Mouse (Mus musculus) lung, embryonic 14.5 days (tissue): ENCODE data around the gene Nfatc3. TPM values are rescaled to one million over a fixed set of nuclear protein-coding genes. Genes with fewer than 3 reads are reported as not detected.

Experiments
- ATAC-seq: fragments of 200-750 bp; cut with Nextera tagmentation; 2 replicates; pipeline ENCODE4 v1.8.0; 2017; ENCODE audit warnings: mild to moderate bottlenecking, moderate TSS enrichment, moderate library complexity; ENCODE audit not compliant: insufficient read depth
- DNase-seq: peaks from one replicate; pipeline ENCODE4 v3.0.0-alpha.2; 2015
- H3K27ac ChIP-seq: fragments of 300-500 bp; sonication (generic); 2 replicates; pipeline ENCODE4 v1.5.1; 2014; ENCODE audit warnings: low read depth, mild to moderate bottlenecking, moderate library complexity
- H3K27me3 ChIP-seq: fragments of 300-500 bp; sonication (generic); 2 replicates; pipeline ENCODE4 v1.6.1; 2014; ENCODE audit warnings: low read length, control low read depth; ENCODE audit not compliant: insufficient read depth
- H3K36me3 ChIP-seq: fragments of 300-500 bp; sonication (generic); 2 replicates; pipeline ENCODE4 v1.6.1; 2014; ENCODE audit warnings: control low read depth; ENCODE audit not compliant: insufficient read depth
- H3K4me1 ChIP-seq: fragments of 300-500 bp; sonication (generic); 2 replicates; pipeline ENCODE4 v1.6.1; 2014; ENCODE audit warnings: antibody characterized with exemption, control low read depth; ENCODE audit not compliant: insufficient read depth
- H3K4me2 ChIP-seq: fragments of 300-500 bp; sonication (generic); 2 replicates; pipeline ENCODE4 v1.6.1; 2014; ENCODE audit warnings: mild to moderate bottlenecking
- H3K4me3 ChIP-seq: fragments of 300-500 bp; sonication (generic); 2 replicates; pipeline ENCODE4 v1.5.1; 2014; ENCODE audit warnings: low read depth, low read length
- H3K9ac ChIP-seq: fragments of 300-500 bp; sonication (generic); 2 replicates; pipeline ENCODE4 v1.6.1; 2014
- H3K9me3 ChIP-seq: fragments of 300-500 bp; sonication (generic); 2 replicates; pipeline ENCODE4 v1.6.1; 2016; ENCODE audit warnings: low read depth, low read length, control low read depth
- CTCF ChIP-seq: IDR thresholded peaks from 2 replicates; pipeline ENCODE4 v1.5.1; 2016; ENCODE audit warnings: antibody characterized with exemption, low read depth
- WGBS: fragments of 180-500 bp; shearing (Covaris S2); extraction: QIAGEN DNeasy Blood & Tissue Kit; methylation state at CpG from one replicate; pipeline ENCODE4 v1.1.7; 2014; 5-methylcytosine and 5-hydroxymethylcytosine counted together
- polyA plus RNA-seq: library from polyadenylated mRNA; unstranded; fragments of >200 nt; fragmentation: Nextera tagmentation; extraction: Ambion mirVana; gene quantifications from 2 replicates; pipeline ENCODE4 v1.2.1, GENCODE M21; 2014

Nfatc3 gene
- polyA plus RNA-seq, 1 experiment from 2014 or later: 7.6 TPM

GRCm38 (mm10) chr8:106046872-106047559 lies 11.6 kb upstream of the Nfatc3 start:
- Histone ChIP-seq H3K9ac (no peak overlapping the region), H3K27ac (no peak overlapping the region), H3K27me3 (no peaks in the 10 kb centered on the region), H3K9me3 (no peaks in the 10 kb centered on the region), H3K4me2 (no peak overlapping the region), H3K4me1 (no peaks in the 10 kb centered on the region), H3K36me3 (peaks cover 16% of the 10 kb centered on the region; the same call in 1 of the 2 replicates), H3K4me3 (no peak overlapping the region)
- 90% methylated on average over 11 of the region's 11 CpGs for WGBS
- no peak for ATAC-seq
- no peak for DNase-seq
- TF ChIP-seq CTCF: no peak

- WGBS: 82% methylated on average over 5 of the region's 5 CpGs
- Histone ChIP-seq H3K27me3 (no peaks in the 10 kb centered on the region), H3K9me3 (no peaks in the 10 kb centered on the region), H3K4me2 (no peak overlapping the region), H3K4me3 (no peak overlapping the region), H3K9ac (no peak overlapping the region), H3K4me1 (no peaks in the 10 kb centered on the region), H3K36me3 (peaks cover 22% of the 10 kb centered on the region; the same call in 1 of the 2 replicates), H3K27ac (no peak overlapping the region)
- ATAC-seq (no peak), DNase-seq (no peak)
- TF ChIP-seq CTCF: no peak
Observed at GRCm38 (mm10) chr8:106047854-106048630, 10.6 kb upstream of the Nfatc3 start.

GRCm38 (mm10) chr8:106049840-106050239 lies 8.8 kb upstream of the Nfatc3 start:
- WGBS: 82% methylated on average over 6 of the region's 6 CpGs
- Histone ChIP-seq H3K9ac (no peak overlapping the region), H3K9me3 (no peaks in the 10 kb centered on the region), H3K36me3 (peaks cover 27% of the 10 kb centered on the region; the same call in 1 of the 2 replicates), H3K27ac (no peak overlapping the region), H3K27me3 (no peaks in the 10 kb centered on the region), H3K4me1 (no peaks in the 10 kb centered on the region), H3K4me3 (no peak overlapping the region), H3K4me2 (no peak overlapping the region)
- ATAC-seq: no peak
- TF ChIP-seq CTCF: no peak
- DNase-seq: no peak

GRCm38 (mm10) chr8:106051068-106051467 lies 7.6 kb upstream of the Nfatc3 start:
- ATAC-seq (no peak), DNase-seq (no peak)
- peaks cover 27% of the 10 kb centered on the region; the same call in 1 of the 2 replicates for H3K36me3 ChIP-seq
- WGBS: 87% methylated on average over 3 of the region's 3 CpGs
- no peak overlapping the region for H3K4me2 ChIP-seq
- no peak overlapping the region for H3K9ac ChIP-seq
- no peak overlapping the region for H3K4me3 ChIP-seq
- no peak for TF ChIP-seq CTCF
- no peak overlapping the region for H3K27ac ChIP-seq
- no peaks in the 10 kb centered on the region for H3K9me3 ChIP-seq
- H3K4me1 ChIP-seq: no peaks in the 10 kb centered on the region
- H3K27me3 ChIP-seq: no peaks in the 10 kb centered on the region

GRCm38 (mm10) chr8:106052510-106053089 lies 6.0 kb upstream of the Nfatc3 start:
- no peak overlapping the region for H3K9ac ChIP-seq
- H3K4me2 ChIP-seq: no peak overlapping the region
- WGBS: 90% methylated on average over 9 of the region's 9 CpGs
- no peak overlapping the region for H3K4me3 ChIP-seq
- no peak for TF ChIP-seq CTCF
- no peak for DNase-seq
- peaks cover 20% of the 10 kb centered on the region; the same call in 1 of the 2 replicates for H3K36me3 ChIP-seq
- H3K27me3 ChIP-seq: no peaks in the 10 kb centered on the region
- no peak for ATAC-seq
- H3K9me3 ChIP-seq: no peaks in the 10 kb centered on the region
- no peak overlapping the region for H3K27ac ChIP-seq
- no peaks in the 10 kb centered on the region for H3K4me1 ChIP-seq

- H3K36me3 ChIP-seq: peaks cover 20% of the 10 kb centered on the region; the same call in 1 of the 2 replicates
- ATAC-seq (no peak), DNase-seq (no peak)
- 60% methylated on average over 6 of the region's 6 CpGs for WGBS
- H3K27me3 ChIP-seq: no peaks in the 10 kb centered on the region
- H3K9me3 ChIP-seq: no peaks in the 10 kb centered on the region
- H3K9ac ChIP-seq: no peak overlapping the region
- TF ChIP-seq CTCF: no peak
- no peaks in the 10 kb centered on the region for H3K4me1 ChIP-seq
- no peak overlapping the region for H3K4me3 ChIP-seq
- no peak overlapping the region for H3K27ac ChIP-seq
- no peak overlapping the region for H3K4me2 ChIP-seq
Observed at GRCm38 (mm10) chr8:106054190-106054811, 4.3 kb upstream of the Nfatc3 start.
